Mouse (Mus musculus) MEL (cell line): ENCODE measurements around the gene Colca2.

Source experiments
- CTCF ChIP-seq, 3 experiments: IDR thresholded peaks in 2 of 3; conservative IDR thresholded peaks in 1 of 3; 2 replicates each; pipeline ENCODE4 v1.5.1; 2011 to 2012; ENCODE audit warnings: low read length in 3 of 3, low read depth in 2 of 3, mild to moderate bottlenecking in 2 of 3, improper control_type of control experiment in 1 of 3, inconsistent platforms in 1 of 3, mixed read lengths in 1 of 3, moderate library complexity in 1 of 3; ENCODE audit not compliant: control insufficient read depth in 1 of 3, insufficient read depth in 1 of 3, poor library complexity in 1 of 3, severe bottlenecking in 1 of 3
- EP300 ChIP-seq, 2 experiments: IDR thresholded peaks; 2 replicates each; pipeline ENCODE4 v1.6.1; 2011; ENCODE audit warnings: improper control_type of control experiment in 2 of 2, low read length in 2 of 2, low read depth in 1 of 2, mild to moderate bottlenecking in 1 of 2
- GABPA ChIP-seq: IDR thresholded peaks from 2 replicates; pipeline ENCODE4 v1.6.1; 2012; ENCODE audit warnings: low read depth, mild to moderate bottlenecking, inconsistent platforms, low read length, improper control_type of control experiment, moderate library complexity
- MAFK ChIP-seq: IDR thresholded peaks from 2 replicates; pipeline ENCODE4 v1.6.1; 2011; ENCODE audit warnings: low read depth, mild to moderate bottlenecking, low read length, improper control_type of control experiment, borderline replicate concordance
- MXI1 ChIP-seq: IDR thresholded peaks from 2 replicates; pipeline ENCODE4 v1.6.1; 2011; ENCODE audit warnings: mild to moderate bottlenecking, low read depth, low read length, improper control_type of control experiment
- POLR2A ChIP-seq, 2 experiments: IDR thresholded peaks; 2 replicates each; pipeline ENCODE4 v1.6.1; 2011 to 2012; ENCODE audit warnings: low read length in 2 of 2, mild to moderate bottlenecking in 2 of 2, control low read depth in 1 of 2, improper control_type of control experiment in 1 of 2, low read depth in 1 of 2, moderate library complexity in 1 of 2; ENCODE audit not compliant: control insufficient read depth in 1 of 2, insufficient read depth in 1 of 2, poor library complexity in 1 of 2
- POLR2AphosphoS2 ChIP-seq: IDR thresholded peaks from 2 replicates; pipeline ENCODE4 v1.6.1; 2011; ENCODE audit warnings: low read length, improper control_type of control experiment
- SIN3A ChIP-seq: IDR thresholded peaks from 2 replicates; pipeline ENCODE4 v1.6.1; 2012; ENCODE audit warnings: low read length, improper control_type of control experiment, inconsistent platforms
- USF2 ChIP-seq, 2 experiments: IDR thresholded peaks; 2 replicates each; pipeline ENCODE4 v1.6.1; 2011 to 2012; ENCODE audit warnings: improper control_type of control experiment in 2 of 2, low read length in 2 of 2, borderline replicate concordance in 1 of 2, inconsistent platforms in 1 of 2, low read depth in 1 of 2, mild to moderate bottlenecking in 1 of 2; ENCODE audit not compliant: insufficient read depth in 1 of 2
- ZC3H11A ChIP-seq: IDR thresholded peaks from 2 replicates; pipeline ENCODE4 v1.6.1; 2012; ENCODE audit warnings: low read depth, mild to moderate bottlenecking, inconsistent platforms, low read length, improper control_type of control experiment
- ZKSCAN1 ChIP-seq: IDR thresholded peaks from 2 replicates; pipeline ENCODE4 v1.6.1; 2012; ENCODE audit warnings: low read depth, mild to moderate bottlenecking, inconsistent platforms, low read length, improper control_type of control experiment, moderate library complexity

DNA sequence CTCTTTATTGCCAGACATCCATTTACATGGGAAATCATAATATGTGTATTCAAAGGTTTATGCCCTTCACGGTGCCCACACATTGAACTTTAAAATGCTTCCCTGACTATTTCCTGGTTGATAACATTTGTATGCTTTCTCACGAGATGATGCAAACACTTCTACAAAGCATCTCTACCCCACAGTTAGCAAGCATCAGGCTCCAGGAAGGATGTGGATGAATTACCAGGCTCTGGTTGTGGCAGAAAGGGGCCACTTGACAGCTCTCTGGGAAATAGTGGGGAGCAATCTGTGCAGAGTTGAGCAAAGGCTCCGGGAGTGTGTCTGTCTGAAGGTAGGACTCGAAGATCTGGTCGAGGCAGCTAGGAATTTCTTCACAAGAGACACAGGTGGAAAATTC is 6.3 kb downstream of the Colca2 start:
- TF ChIP-seq CTCF (IDR thresholded peaks at IDR 0.05 in 2 of 3, conservative IDR thresholded peaks at IDR 0.05 in 1 of 3; ENCODE audit: control insufficient read depth in 1 of 3, insufficient read depth in 1 of 3, low read depth in 2 of 3, low read length in 3 of 3, poor library complexity in 1 of 3, severe bottlenecking in 1 of 3) (no peak), POLR2AphosphoS2 (no peak), USF2 (IDR thresholded peaks at IDR 0.05; ENCODE audit: borderline replicate concordance in 1 of 2, insufficient read depth in 1 of 2, low read depth in 1 of 2, low read length in 2 of 2) (no peak), MAFK (no peak), ZC3H11A (no peak), SIN3A (no peak), EP300 (IDR thresholded peaks at IDR 0.05; ENCODE audit: low read depth in 1 of 2, low read length in 2 of 2) (no peak), MXI1 (no peak), GABPA (no peak), POLR2A (IDR thresholded peaks at IDR 0.05; ENCODE audit: control insufficient read depth in 1 of 2, insufficient read depth in 1 of 2, low read depth in 1 of 2, low read length in 2 of 2, poor library complexity in 1 of 2) (no peak), ZKSCAN1 (no peak)
